Mouse (Mus musculus): Measurements from ENCODE around the gene Rsl1d1. TPM values are rescaled to one million over a fixed set of nuclear protein-coding genes. Genes with fewer than 3 reads are reported as not detected.
A peak's percentile ranks its signal among the peaks of the same experiment; 100 is the strongest.

Rsl1d1 gene
- polyA plus RNA-seq, 1 experiment from 2014 or later = 91.7 TPM

DNA sequence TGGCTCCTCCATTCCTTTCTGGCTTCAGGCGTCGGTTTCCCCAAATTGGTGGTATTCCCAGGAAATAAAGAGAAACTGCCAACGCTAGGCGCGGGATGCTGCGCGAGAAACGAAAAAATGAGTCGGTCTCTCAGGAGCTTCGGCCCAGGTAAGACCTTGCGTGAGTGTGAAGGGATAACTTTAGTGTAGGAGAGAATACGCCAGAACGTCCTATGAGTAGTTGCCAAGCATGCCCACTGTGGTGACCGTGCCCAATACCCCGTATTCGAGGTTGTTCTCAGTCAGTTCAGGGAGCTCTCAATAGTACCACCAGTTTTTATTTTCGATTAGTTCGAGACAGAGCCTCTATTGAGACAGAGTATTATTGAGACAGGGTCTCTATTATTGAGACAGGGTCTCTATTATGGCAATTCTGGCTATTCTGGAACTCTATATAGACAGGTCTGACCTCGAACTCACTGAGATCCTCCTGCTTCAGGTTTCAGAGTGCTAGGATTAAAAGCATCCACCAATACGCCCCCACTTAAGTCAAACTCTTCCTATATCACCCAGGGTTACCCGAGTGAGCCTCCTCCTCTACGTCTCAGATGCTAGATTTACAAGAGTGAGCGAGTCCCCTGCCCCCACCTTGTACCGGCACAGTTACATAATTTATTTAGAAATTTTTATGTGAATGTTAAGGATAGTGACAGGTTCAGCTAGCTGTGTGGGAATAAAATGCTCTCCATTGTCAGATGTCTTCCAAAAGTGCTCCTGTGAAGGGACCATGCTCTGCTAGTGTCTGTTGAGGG, 664 bp upstream of the Rsl1d1 start:
- H3K9ac ChIP-seq (ENCODE audit: low read length) = peak overlapping the region; percentile 79
- H3K4me3 ChIP-seq (ENCODE audit: low read depth, low read length) = peak overlapping the region; percentile 68
- no peaks in the 10 kb centered on the region for H3K9me3 ChIP-seq (ENCODE audit: control insufficient read depth, low read length)
- H3K27me3 ChIP-seq (ENCODE audit: control insufficient read depth, insufficient read depth, low read length) = no peaks in the 10 kb centered on the region
- peaks cover 4% of the 10 kb centered on the region; the same call in 1 of the 2 replicates for H3K36me3 ChIP-seq (ENCODE audit: control insufficient read depth, insufficient read depth, low read length)
- H3K4me1 ChIP-seq (replicated peaks; ENCODE audit: control insufficient read depth, insufficient read depth) = no peaks in the 10 kb centered on the region
- WGBS = 4% methylated on average over 24 of the region's 24 CpGs
- TF ChIP-seq CTCF (IDR thresholded peaks at IDR 0.05; ENCODE audit: low read depth) (no peak), EP300 (optimal IDR thresholded peaks at IDR 0.05) (no peak)
- H3K27ac ChIP-seq (replicated peaks) = peak overlapping the region; percentile 92; the same call in 1 of the 2 replicates
- ATAC-seq (ENCODE audit: low FRiP score, low TSS enrichment) = peak; percentile 39; the same call in 1 of the 2 replicates
- peak overlapping the region; percentile 88 for H3K4me2 ChIP-seq (replicated peaks; ENCODE audit: low read depth)
- no peak for DNase-seq (ENCODE audit: low spot score)

- TF ChIP-seq EP300 (optimal IDR thresholded peaks at IDR 0.05) = no peak
- TF ChIP-seq CTCF (IDR thresholded peaks at IDR 0.05; ENCODE audit: low read depth) = peak; percentile 33; the same call in 1 of the 2 replicates
- no peaks in the 10 kb centered on the region for H3K27me3 ChIP-seq (ENCODE audit: control insufficient read depth, insufficient read depth, low read length)
- peak overlapping the region; percentile 68 for H3K4me3 ChIP-seq (ENCODE audit: low read depth, low read length)
- ATAC-seq (ENCODE audit: low FRiP score, low TSS enrichment) = no peak
- no peak overlapping the region for H3K27ac ChIP-seq (replicated peaks)
- H3K4me1 ChIP-seq (replicated peaks; ENCODE audit: control insufficient read depth, insufficient read depth) = no peaks in the 10 kb centered on the region
- no peaks in the 10 kb centered on the region for H3K9me3 ChIP-seq (ENCODE audit: control insufficient read depth, low read length)
- peaks cover 9% of the 10 kb centered on the region for H3K36me3 ChIP-seq (ENCODE audit: control insufficient read depth, insufficient read depth, low read length)
- peak overlapping the region; percentile 88 for H3K4me2 ChIP-seq (replicated peaks; ENCODE audit: low read depth)
- DNase-seq (ENCODE audit: low spot score) = no peak
- no peak overlapping the region for H3K9ac ChIP-seq (ENCODE audit: low read length)
- 73% methylated on average over 6 of the region's 6 CpGs for WGBS
Observed at GRCm38 (mm10) chr16:11201740-11202394, 1.3 kb downstream of the Rsl1d1 start.

DNA sequence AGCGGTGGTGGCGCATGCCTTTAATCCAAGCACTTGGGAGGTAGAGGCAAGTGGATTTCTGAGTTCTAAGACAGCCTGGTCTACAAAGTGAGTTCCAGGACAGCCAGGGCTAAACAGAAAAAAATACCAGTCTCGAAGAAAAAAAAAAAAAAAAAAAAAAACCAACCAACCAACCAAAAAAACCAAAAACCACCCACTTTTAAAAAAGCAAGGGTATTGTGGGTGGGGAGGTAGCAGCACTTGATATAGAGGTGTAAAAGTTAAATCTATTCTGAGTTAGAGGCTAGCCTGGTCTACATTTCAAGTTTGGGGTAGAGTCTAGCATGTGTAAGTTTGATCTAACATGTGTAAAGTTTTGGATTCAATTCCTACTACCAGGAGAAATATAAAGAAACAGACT, 2.9 kb downstream of the Rsl1d1 start:
- Histone ChIP-seq H3K27me3 (ENCODE audit: control insufficient read depth, insufficient read depth, low read length) (no peaks in the 10 kb centered on the region), H3K9ac (ENCODE audit: low read length) (no peak overlapping the region), H3K4me3 (ENCODE audit: low read depth, low read length) (no peak overlapping the region), H3K27ac (replicated peaks) (no peak overlapping the region), H3K9me3 (ENCODE audit: control insufficient read depth, low read length) (no peaks in the 10 kb centered on the region), H3K4me2 (replicated peaks; ENCODE audit: low read depth) (no peak overlapping the region), H3K4me1 (replicated peaks; ENCODE audit: control insufficient read depth, insufficient read depth) (no peaks in the 10 kb centered on the region), H3K36me3 (ENCODE audit: control insufficient read depth, insufficient read depth, low read length) (peaks cover 15% of the 10 kb centered on the region)
- no peak for ATAC-seq (ENCODE audit: low FRiP score, low TSS enrichment)
- TF ChIP-seq CTCF (IDR thresholded peaks at IDR 0.05; ENCODE audit: low read depth) (no peak), EP300 (optimal IDR thresholded peaks at IDR 0.05) (no peak)
- 88% methylated on average over 3 of the region's 3 CpGs for WGBS
- DNase-seq (ENCODE audit: low spot score) = no peak

- TF ChIP-seq CTCF (IDR thresholded peaks at IDR 0.05; ENCODE audit: low read depth) (no peak), EP300 (optimal IDR thresholded peaks at IDR 0.05) (no peak)
- no peak overlapping the region for H3K27ac ChIP-seq (replicated peaks)
- no peak overlapping the region for H3K4me3 ChIP-seq (ENCODE audit: low read depth, low read length)
- no peaks in the 10 kb centered on the region for H3K9me3 ChIP-seq (ENCODE audit: control insufficient read depth, low read length)
- WGBS = 57% methylated on average over 2 of the region's 2 CpGs
- ATAC-seq (ENCODE audit: low FRiP score, low TSS enrichment) = no peak
- no peaks in the 10 kb centered on the region for H3K27me3 ChIP-seq (ENCODE audit: control insufficient read depth, insufficient read depth, low read length)
- no peak overlapping the region for H3K4me2 ChIP-seq (replicated peaks; ENCODE audit: low read depth)
- H3K9ac ChIP-seq (ENCODE audit: low read length) = no peak overlapping the region
- H3K36me3 ChIP-seq (ENCODE audit: control insufficient read depth, insufficient read depth, low read length) = peaks cover 24% of the 10 kb centered on the region
- no peak for DNase-seq (ENCODE audit: low spot score)
- H3K4me1 ChIP-seq (replicated peaks; ENCODE audit: control insufficient read depth, insufficient read depth) = no peaks in the 10 kb centered on the region
Observed at GRCm38 (mm10) chr16:11198467-11198866, 4.7 kb downstream of the Rsl1d1 start.

DNA sequence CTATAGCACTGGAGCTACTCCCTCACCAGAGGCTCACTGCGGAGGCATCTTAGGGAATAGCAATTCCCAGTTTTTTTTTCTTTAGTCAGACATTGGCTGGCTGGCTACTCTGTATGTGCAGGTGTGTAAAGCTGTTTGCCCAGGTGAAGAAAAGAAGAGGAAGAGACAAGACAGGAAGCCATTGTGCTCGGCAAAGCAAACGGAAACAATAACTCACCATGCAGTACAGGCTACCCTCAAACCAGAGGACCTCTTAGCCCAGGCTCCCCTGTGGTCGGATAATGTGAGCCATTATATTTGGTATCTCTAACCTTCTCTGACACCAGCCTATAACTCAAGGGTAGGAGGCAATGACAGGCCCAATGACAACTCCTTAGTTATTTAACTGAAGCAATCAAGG, 6.1 kb downstream of the Rsl1d1 start:
- H3K36me3 ChIP-seq (ENCODE audit: control insufficient read depth, insufficient read depth, low read length) = peaks cover 34% of the 10 kb centered on the region
- no peak overlapping the region for H3K4me2 ChIP-seq (replicated peaks; ENCODE audit: low read depth)
- DNase-seq (ENCODE audit: low spot score) (no peak), ATAC-seq (ENCODE audit: low FRiP score, low TSS enrichment) (no peak)
- TF ChIP-seq EP300 (optimal IDR thresholded peaks at IDR 0.05) (no peak), CTCF (IDR thresholded peaks at IDR 0.05; ENCODE audit: low read depth) (no peak)
- H3K4me3 ChIP-seq (ENCODE audit: low read depth, low read length) = no peak overlapping the region
- no peak overlapping the region for H3K9ac ChIP-seq (ENCODE audit: low read length)
- no peaks in the 10 kb centered on the region for H3K27me3 ChIP-seq (ENCODE audit: control insufficient read depth, insufficient read depth, low read length)
- H3K27ac ChIP-seq (replicated peaks) = no peak overlapping the region
- H3K9me3 ChIP-seq (ENCODE audit: control insufficient read depth, low read length) = no peaks in the 10 kb centered on the region
- 86% methylated on average over 4 of the region's 4 CpGs for WGBS
- H3K4me1 ChIP-seq (replicated peaks; ENCODE audit: control insufficient read depth, insufficient read depth) = no peaks in the 10 kb centered on the region

DNA sequence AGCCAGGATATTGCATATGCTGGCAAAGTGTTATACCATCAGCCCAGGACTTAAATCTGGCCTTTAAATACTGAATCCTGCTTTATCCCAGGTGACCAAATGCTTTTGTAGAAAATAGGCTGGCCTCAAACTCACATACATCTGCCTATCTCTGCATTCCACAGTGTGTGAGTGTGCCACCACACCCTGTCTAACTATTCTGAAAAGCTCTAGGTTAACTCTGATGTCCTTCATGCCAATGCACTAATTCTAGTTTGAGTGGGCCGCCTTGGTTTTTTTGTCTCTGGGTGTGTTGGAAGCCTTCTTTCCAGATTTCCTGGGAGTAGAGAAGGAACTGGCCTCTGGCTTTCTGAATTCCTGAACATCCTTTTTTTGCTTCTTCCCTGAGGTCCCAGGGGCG, 9.9 kb downstream of the Rsl1d1 start:
- ATAC-seq (ENCODE audit: low FRiP score, low TSS enrichment) = no peak
- Histone ChIP-seq H3K4me2 (replicated peaks; ENCODE audit: low read depth) (no peak overlapping the region), H3K27ac (replicated peaks) (no peak overlapping the region), H3K27me3 (ENCODE audit: control insufficient read depth, insufficient read depth, low read length) (no peaks in the 10 kb centered on the region), H3K9ac (ENCODE audit: low read length) (no peak overlapping the region), H3K9me3 (ENCODE audit: control insufficient read depth, low read length) (no peaks in the 10 kb centered on the region), H3K4me3 (ENCODE audit: low read depth, low read length) (no peak overlapping the region), H3K36me3 (ENCODE audit: control insufficient read depth, insufficient read depth, low read length) (peaks cover 30% of the 10 kb centered on the region), H3K4me1 (replicated peaks; ENCODE audit: control insufficient read depth, insufficient read depth) (no peaks in the 10 kb centered on the region)
- no peak for TF ChIP-seq EP300 (optimal IDR thresholded peaks at IDR 0.05)
- TF ChIP-seq CTCF (IDR thresholded peaks at IDR 0.05; ENCODE audit: low read depth) = no peak
- DNase-seq (ENCODE audit: low spot score) = no peak
- 86% methylated on average over 2 of the region's 2 CpGs for WGBS

Data from stomach, postnatal 0 days (tissue).